20 mouse cellular contexts compared by ENCODE assay signal in the genomic region with DNA sequence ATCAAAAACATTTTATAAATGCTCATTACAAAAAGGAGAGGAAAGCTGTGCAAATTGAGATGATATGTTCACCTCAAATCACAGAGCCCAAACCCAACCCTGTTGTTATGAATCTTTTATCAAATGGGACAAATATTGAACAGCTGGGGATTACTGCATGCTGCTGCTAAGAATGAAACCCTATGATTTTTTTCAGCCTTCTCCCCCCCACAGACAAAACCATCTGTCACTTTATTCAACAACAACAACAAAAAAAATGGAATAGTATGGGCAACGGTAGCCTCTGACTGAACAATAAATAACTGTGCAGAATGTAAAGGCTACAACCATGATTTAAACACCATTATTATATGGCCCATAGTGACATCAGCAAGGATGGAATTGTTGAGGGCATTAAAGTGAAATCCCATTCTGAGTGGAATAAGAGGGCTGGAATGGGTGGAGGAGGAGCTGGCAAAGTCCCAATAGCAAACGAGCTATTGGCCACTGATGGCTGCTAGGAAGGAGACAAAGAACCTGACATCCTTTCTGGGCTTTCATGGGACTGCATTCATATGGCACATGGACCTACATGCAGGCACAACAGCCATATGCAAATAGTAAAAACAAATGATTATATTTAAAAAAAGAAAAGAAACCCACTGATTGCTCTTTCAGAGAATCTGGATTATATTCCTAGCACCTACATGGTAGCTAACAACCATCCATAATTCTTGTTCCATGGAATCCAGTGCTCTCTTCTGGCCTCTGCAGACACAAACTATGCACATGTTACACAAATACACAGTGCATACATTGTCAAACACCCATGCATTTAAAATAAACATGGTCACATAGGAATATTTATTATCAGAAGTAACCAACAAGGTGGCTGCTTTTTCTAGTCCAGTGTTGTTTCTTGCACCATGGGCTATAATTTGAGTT.
DNase-seq lines count a peak whose midpoint lies in the region; ATAC-seq and TF ChIP-seq lines count a peak whose summit lies in the region.
"Had no signal": no experiment of that assay in that cellular context is flagged by ENCODE, and none has a peak within 500 bp of the region (broad histone marks: within the 10 kb centered on the region; RNA-seq: fewer than 3 reads in every experiment).

No protein-coding gene starts in this region.

- H3K36me3 ChIP-seq in forebrain, embryonic 15.5 days = no peaks in the 10 kb centered on the region
- no peaks in the 10 kb centered on the region for H3K36me3 ChIP-seq in hindbrain, embryonic 13.5 days
- H3K36me3 ChIP-seq: embryonic facial prominence, embryonic 12.5 days; limb, embryonic 10.5 days; midbrain, embryonic 15.5 days had no signal

- H3K9ac ChIP-seq in forebrain, embryonic 15.5 days (replicated peaks) = no peak overlapping the region
- H3K9ac ChIP-seq in hindbrain, embryonic 13.5 days = no peak overlapping the region
- H3K9ac ChIP-seq: embryonic facial prominence, embryonic 12.5 days; midbrain, embryonic 15.5 days had no signal

- no peak overlapping the region for H3K27ac ChIP-seq in left cerebral cortex, adult 2 months
- H3K27ac ChIP-seq in forebrain, embryonic 15.5 days (replicated peaks) = peak overlapping the region; percentile 75
- H3K27ac ChIP-seq in hindbrain, embryonic 13.5 days = no peak overlapping the region
- H3K27ac ChIP-seq: embryonic facial prominence, embryonic 12.5 days; kidney, postnatal 0 days; limb, embryonic 10.5 days; macrophage; midbrain, embryonic 15.5 days; stomach, postnatal 0 days had no signal

- ATAC-seq in cerebellum, adult (ENCODE audit: insufficient number of reproducible peaks, low FRiP score, low TSS enrichment) = peak; percentile 70; the same call in 1 of the 2 replicates
- ATAC-seq in forebrain, embryonic 15.5 days (replicated peaks) = peak; percentile 89
- no peak for ATAC-seq in hindbrain, embryonic 13.5 days (ENCODE audit: low FRiP score)
- ATAC-seq: inflammation-experienced regulatory T-cells, adult 6 months; midbrain, embryonic 15.5 days had no signal

- no peak overlapping the region for H3K4me2 ChIP-seq in forebrain, embryonic 15.5 days (replicated peaks)
- H3K4me2 ChIP-seq in hindbrain, embryonic 13.5 days = no peak overlapping the region
- H3K4me2 ChIP-seq: embryonic facial prominence, embryonic 12.5 days; heart, embryonic 11.5 days; liver, embryonic 11.5 days; midbrain, embryonic 15.5 days had no signal

- H3K4me1 ChIP-seq in forebrain, embryonic 15.5 days = peaks cover 19% of the 10 kb centered on the region
- H3K4me1 ChIP-seq in hindbrain, embryonic 13.5 days (replicated peaks) = peaks cover 5% of the 10 kb centered on the region; the same call in 1 of the 2 replicates
- H3K4me1 ChIP-seq: embryonic facial prominence, embryonic 12.5 days; limb, embryonic 10.5 days had no signal

- no peak overlapping the region for H3K4me3 ChIP-seq in left cerebral cortex, adult 2 months
- no peak overlapping the region for H3K4me3 ChIP-seq in forebrain, embryonic 15.5 days
- H3K4me3 ChIP-seq in hindbrain, embryonic 13.5 days = no peak overlapping the region
- H3K4me3 ChIP-seq: embryonic facial prominence, embryonic 12.5 days; limb, embryonic 10.5 days; midbrain, embryonic 15.5 days had no signal

- no peak for TF ChIP-seq CTCF in left cerebral cortex, adult 2 months (IDR thresholded peaks at IDR 0.05)

- DNase-seq in left cerebral cortex, postnatal 4 days = peak; percentile 57
- DNase-seq in left cerebral cortex, adult 2 months (ENCODE audit: extremely low spot score in 1 of 2, low spot score in 2 of 2) = no peak
- DNase-seq in cerebellum, adult 9-11 months = peak; percentile 18
- no peak for DNase-seq in layer of hippocampus, postnatal 14 days (ENCODE audit: low spot score in 2 of 2)
- DNase-seq: adrenal gland, adult 2 months; heart, postnatal 14 days; lung, adult 2 months; thymus, postnatal 14 days had no signal

- 10% methylated on average over 2 of the region's 2 CpGs for WGBS in forebrain, embryonic 15.5 days
- WGBS in hindbrain, embryonic 13.5 days = 48% methylated on average over 2 of the region's 2 CpGs

- no peaks in the 10 kb centered on the region for H3K9me3 ChIP-seq in forebrain, embryonic 15.5 days
- no peaks in the 10 kb centered on the region for H3K9me3 ChIP-seq in hindbrain, embryonic 13.5 days
- H3K9me3 ChIP-seq: embryonic facial prominence, embryonic 12.5 days; limb, embryonic 10.5 days; midbrain, embryonic 15.5 days had no signal

- no peaks in the 10 kb centered on the region for H3K27me3 ChIP-seq in forebrain, embryonic 15.5 days
- H3K27me3 ChIP-seq in hindbrain, embryonic 13.5 days = no peaks in the 10 kb centered on the region
- H3K27me3 ChIP-seq: embryonic facial prominence, embryonic 12.5 days; midbrain, embryonic 15.5 days had no signal

- intact Hi-C loops in left cerebral cortex, postnatal 4 days (cut with DNase I) = no loop called here
- intact Hi-C loops in left cerebral cortex, adult 2 months (cut with DNase I) = no loop called here

Comparison
In these comparisons a context has a peak if more than half of its experiments do, and no peak if none do; other contexts are left out.
1. DNase-seq: peak in left cerebral cortex, postnatal 4 days (single experiment) and cerebellum, adult 9-11 months (single experiment); none in left cerebral cortex, adult 2 months (0 of 2) and layer of hippocampus, postnatal 14 days (0 of 2).